Mouse (Mus musculus): Measurements from ENCODE around the gene Pttg1ip.

DNA sequence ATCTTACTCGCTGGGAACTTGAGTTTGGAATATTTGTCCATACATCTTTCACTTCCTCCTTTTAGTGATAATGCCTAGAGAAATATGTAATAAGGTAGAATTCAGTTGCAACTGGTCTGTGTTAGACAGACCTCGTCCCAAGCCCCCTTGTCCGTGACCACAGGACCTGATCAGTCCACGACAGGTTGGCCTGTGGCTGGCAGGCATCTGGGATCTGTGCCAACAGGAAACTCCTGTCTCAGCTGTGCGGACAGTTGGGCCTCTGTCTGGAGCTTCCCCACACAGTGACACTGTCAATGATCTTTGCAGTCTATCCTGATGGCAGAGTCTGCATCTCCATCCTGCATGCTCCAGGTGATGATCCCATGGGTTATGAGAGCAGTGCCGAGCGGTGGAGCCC lies 61.6 kb downstream of the Pttg1ip start:
- no peak for TF ChIP-seq CTCF (IDR thresholded peaks at IDR 0.05; ENCODE audit: insufficient read depth, low read length)
- TF ChIP-seq POLR2A (IDR thresholded peaks at IDR 0.05; ENCODE audit: borderline replicate concordance, extremely low read depth, low read depth, low read length) = no peak

Data from lung, adult 2 months (tissue).